Mouse (Mus musculus): Measurements from ENCODE around the gene Eya3. TPM values are rescaled to one million over a fixed set of nuclear protein-coding genes. Genes with fewer than 3 reads are reported as not detected.

The Eya3 gene
- polyA plus RNA-seq, 1 experiment from 2014 or later: 28.4 TPM

DNA sequence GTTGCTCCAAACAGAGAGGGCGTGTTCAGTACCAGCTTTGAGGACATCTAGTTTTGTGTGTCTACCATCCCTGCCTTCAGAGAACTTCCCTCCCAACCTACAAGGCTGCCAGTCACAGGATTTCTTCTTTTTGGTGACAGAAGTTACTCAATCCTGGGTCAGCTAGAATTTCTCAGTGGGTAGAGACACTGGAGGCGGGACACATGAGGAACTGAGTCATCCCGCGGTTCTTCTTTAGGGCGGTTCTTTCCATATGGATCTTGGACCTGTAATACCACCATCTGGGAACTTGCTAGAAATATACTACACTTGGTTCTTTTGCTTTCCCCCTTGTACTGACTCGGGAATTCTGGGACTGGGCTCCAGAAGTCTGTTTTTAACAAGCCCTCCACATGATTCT is 20.9 kb upstream of the Eya3 start:
- WGBS: 85% methylated on average over 6 of the region's 6 CpGs
- Histone ChIP-seq H3K9ac (no peak overlapping the region), H3K36me3 (replicated peaks) (no peaks in the 10 kb centered on the region), H3K4me2 (no peak overlapping the region), H3K27me3 (no peaks in the 10 kb centered on the region), H3K4me3 (replicated peaks) (no peak overlapping the region), H3K9me3 (0 out of 2 replicates have a peak, but pooled peaks cover 11% of the 10 kb centered on the region), H3K4me1 (no peaks in the 10 kb centered on the region), H3K27ac (no peak overlapping the region)
- no peak for ATAC-seq (ENCODE audit: low FRiP score)

DNA sequence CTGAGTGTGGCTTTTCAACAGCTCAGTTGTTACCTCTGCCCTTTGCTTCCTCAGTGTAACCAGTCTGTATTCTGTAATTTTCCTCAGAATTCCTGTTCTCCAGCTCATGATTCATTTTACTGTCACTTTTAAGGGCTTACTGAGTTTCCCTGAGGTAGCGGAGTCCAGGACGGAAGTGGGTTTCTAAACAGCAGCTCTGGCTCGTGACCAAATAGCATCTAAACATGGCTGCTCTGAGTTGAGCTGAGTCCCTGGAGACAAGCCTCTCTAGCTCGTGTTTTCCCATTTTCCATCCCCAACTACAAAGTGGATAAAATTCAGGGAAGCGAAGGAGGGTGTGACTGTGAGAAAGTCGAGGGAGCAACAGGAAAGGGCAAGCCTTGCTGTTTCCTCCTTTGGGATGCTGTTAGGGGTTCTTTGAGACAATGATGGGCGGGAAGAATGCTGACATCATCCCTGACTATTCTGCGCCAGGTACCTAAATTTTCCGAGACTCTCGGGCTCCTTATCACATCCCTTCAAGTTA is 19.9 kb upstream of the Eya3 start:
- no peak for ATAC-seq (ENCODE audit: low FRiP score)
- no peaks in the 10 kb centered on the region for H3K27me3 ChIP-seq
- H3K4me3 ChIP-seq (replicated peaks): no peak overlapping the region
- H3K9ac ChIP-seq: no peak overlapping the region
- no peak overlapping the region for H3K27ac ChIP-seq
- 0 out of 2 replicates have a peak, but pooled peaks cover 11% of the 10 kb centered on the region for H3K9me3 ChIP-seq
- 89% methylated on average over 10 of the region's 10 CpGs for WGBS
- H3K4me2 ChIP-seq: no peak overlapping the region
- H3K36me3 ChIP-seq (replicated peaks): no peaks in the 10 kb centered on the region
- H3K4me1 ChIP-seq: no peaks in the 10 kb centered on the region

DNA sequence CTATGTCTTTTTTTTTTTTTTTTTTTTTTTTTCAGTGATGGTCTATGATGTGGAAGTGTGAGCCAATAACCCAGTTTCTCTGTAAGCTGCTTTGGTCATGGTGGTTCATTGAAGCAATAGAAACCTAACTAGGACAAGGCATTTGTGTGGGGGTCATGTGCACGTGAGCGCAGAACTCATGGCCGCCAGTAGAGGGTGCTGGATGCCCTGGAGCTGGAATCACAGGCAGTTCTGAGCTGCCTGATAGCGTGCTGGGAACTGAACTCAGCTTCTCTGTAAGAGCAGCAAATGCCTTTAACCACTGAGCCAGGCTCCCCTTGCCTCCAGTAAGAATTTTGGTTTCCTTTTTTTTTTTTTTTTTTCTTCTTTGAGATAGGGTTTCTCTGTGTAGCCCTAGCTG is 18.7 kb upstream of the Eya3 start:
- no peaks in the 10 kb centered on the region for H3K4me1 ChIP-seq
- no peak overlapping the region for H3K9ac ChIP-seq
- 91% methylated on average over 4 of the region's 4 CpGs for WGBS
- H3K4me2 ChIP-seq: no peak overlapping the region
- H3K27ac ChIP-seq: no peak overlapping the region
- H3K9me3 ChIP-seq: 0 out of 2 replicates have a peak, but pooled peaks cover 4% of the 10 kb centered on the region
- H3K27me3 ChIP-seq: no peaks in the 10 kb centered on the region
- no peak overlapping the region for H3K4me3 ChIP-seq (replicated peaks)
- no peaks in the 10 kb centered on the region for H3K36me3 ChIP-seq (replicated peaks)
- no peak for ATAC-seq (ENCODE audit: low FRiP score)

DNA sequence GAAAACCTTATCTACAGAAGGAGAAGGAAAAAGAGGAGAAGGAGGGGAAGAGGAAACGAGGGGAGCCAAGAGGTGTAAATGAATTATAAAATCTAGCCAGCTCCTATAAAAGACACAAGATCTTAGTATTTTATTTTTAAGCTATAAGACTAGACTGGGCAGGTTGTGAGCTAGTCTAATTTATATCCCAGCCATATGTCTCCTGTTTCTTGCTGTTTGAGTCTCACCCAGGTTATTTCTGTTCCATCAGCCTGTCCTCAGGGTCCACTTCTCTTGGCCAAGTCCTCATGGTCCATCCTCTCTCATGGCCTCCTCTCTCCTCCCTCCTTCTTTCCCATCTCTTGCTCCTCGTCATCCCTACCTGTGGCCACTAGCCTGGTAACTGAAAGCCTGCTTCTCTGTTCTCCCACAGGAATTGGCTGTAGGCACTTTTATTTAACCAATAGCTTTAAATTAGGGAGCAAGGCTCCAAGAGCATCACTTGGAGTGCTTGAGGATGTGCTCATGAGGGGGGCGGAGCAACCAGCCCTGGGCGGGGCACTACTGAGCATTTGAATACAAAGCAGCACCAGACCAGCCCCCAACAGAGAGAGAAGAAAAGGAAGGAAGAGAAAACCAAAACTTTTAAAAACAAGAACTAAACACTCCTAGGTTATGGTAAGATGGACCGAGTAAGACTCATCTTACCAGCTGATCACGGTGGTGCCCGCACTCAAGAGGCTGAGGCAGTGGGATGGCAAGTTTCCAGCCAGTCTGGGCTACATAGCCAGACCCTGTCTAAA is 17.3 kb upstream of the Eya3 start:
- Histone ChIP-seq H3K27me3 (no peaks in the 10 kb centered on the region), H3K4me2 (no peak overlapping the region), H3K4me3 (replicated peaks) (no peak overlapping the region), H3K27ac (no peak overlapping the region), H3K4me1 (no peaks in the 10 kb centered on the region), H3K9me3 (no peaks in the 10 kb centered on the region), H3K9ac (no peak overlapping the region), H3K36me3 (replicated peaks) (no peaks in the 10 kb centered on the region)
- ATAC-seq (ENCODE audit: low FRiP score): no peak
- WGBS: 80% methylated on average over 7 of the region's 7 CpGs

DNA sequence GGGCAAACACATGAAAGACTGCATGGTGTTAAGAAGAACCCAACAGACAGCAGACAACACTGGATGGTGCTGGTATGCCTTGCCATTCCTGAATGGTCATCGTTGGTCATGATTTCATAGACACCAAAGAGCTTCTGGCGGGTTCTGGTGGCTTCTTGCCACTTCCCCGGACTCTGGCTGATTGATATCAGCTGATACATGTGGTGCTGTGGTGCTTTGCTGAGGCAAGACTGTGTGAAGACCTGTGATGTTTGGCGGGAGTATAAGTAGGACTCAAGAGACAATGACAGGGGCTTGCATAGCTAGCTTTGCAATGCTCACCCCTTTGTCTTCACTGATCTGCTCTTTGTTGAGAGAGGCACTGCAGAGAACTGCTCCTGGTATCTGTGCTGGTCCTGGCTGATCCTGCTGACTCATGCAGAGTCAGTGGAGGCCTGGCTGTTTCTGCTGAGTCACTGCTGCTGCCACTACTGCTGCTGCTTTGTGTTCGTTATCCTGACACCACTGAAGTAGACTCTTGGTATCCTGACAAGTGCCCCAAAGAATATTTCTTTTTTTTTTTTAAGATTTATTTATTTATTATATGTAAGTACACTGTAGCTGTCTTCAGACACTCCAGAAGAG is 14.6 kb upstream of the Eya3 start:
- ATAC-seq (ENCODE audit: low FRiP score): no peak
- Histone ChIP-seq H3K4me2 (no peak overlapping the region), H3K27ac (no peak overlapping the region), H3K9me3 (no peaks in the 10 kb centered on the region), H3K36me3 (replicated peaks) (no peaks in the 10 kb centered on the region), H3K4me3 (replicated peaks) (no peak overlapping the region), H3K9ac (no peak overlapping the region), H3K27me3 (no peaks in the 10 kb centered on the region), H3K4me1 (no peaks in the 10 kb centered on the region)
- WGBS: 86% methylated on average over 5 of the region's 5 CpGs

DNA sequence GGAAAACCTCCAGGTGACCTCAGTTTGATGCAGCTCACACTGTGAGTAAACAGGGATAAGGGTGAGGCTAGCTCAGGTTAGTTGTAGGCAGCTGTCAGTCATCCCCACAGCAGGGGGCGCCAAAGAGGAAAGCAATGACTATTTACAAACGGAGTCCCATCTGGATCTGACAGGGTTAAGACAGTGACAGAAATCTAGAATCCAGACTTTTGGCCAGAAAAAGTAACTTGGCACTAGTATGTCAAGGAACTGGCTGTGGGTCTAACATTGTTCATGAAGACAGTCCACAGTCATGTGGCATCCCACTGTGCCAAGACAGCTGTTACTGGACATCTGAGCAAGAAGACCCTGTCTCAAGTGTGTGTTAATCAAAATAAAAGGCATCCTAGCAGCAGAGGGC is 10.0 kb upstream of the Eya3 start:
- H3K27ac ChIP-seq: no peak overlapping the region
- 9% methylated on average over 2 of the region's 2 CpGs for WGBS
- no peak for ATAC-seq (ENCODE audit: low FRiP score)
- H3K27me3 ChIP-seq: no peaks in the 10 kb centered on the region
- H3K9ac ChIP-seq: no peak overlapping the region
- no peaks in the 10 kb centered on the region for H3K9me3 ChIP-seq
- H3K4me3 ChIP-seq (replicated peaks): no peak overlapping the region
- no peak overlapping the region for H3K4me2 ChIP-seq
- no peaks in the 10 kb centered on the region for H3K4me1 ChIP-seq
- no peaks in the 10 kb centered on the region for H3K36me3 ChIP-seq (replicated peaks)

DNA sequence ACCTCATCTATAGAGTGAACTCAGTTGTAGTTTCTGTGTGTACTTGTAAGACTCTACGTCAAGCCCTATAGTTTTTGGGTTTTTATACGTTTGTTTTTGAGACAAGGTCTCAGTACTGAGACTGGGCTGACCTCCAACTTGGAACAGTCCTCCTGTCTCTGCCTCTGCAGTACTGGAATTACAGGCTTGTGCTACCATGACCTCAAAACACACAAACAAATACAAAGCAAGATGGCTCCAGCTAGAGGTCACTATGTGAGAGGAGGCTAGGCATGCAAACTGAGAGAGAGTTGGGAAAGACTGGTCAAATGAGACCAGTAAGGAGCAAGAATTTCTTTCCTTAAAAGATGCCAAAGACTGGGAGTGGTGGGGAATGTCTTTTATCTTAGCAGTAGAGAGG is 2.8 kb upstream of the Eya3 start:
- ATAC-seq (ENCODE audit: low FRiP score): no peak
- WGBS: 92% methylated on average over 2 of the region's 2 CpGs
- H3K4me3 ChIP-seq (replicated peaks): no peak overlapping the region

DNA sequence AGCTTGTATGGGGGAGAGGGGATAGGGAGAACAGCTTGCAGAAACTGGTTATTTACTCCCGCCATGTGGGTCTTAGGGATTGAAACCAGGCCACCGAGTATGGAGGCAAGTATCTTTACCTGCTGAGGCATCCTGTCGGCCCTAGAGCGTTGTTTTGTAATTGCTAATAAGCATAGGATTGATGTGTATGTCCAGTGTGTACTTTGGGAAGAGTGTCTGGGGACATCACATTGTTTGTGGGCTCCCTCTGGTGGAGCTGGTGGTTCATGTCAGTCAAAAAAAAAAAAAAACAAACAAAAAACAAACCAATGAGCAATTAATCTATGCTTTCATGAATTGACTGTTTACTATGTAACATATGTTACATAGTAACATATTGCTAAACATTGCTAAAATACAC is 2.2 kb upstream of the Eya3 start:
- Histone ChIP-seq H3K27me3 (no peaks in the 10 kb centered on the region), H3K9me3 (no peaks in the 10 kb centered on the region), H3K4me3 (replicated peaks) (no peak overlapping the region), H3K9ac (no peak overlapping the region), H3K4me1 (peaks cover 13% of the 10 kb centered on the region), H3K36me3 (replicated peaks) (peaks cover 2% of the 10 kb centered on the region; the same call in 1 of the 2 replicates), H3K27ac (no peak overlapping the region), H3K4me2 (no peak overlapping the region)
- no peak for ATAC-seq (ENCODE audit: low FRiP score)
- 62% methylated on average over 4 of the region's 4 CpGs for WGBS

More for the DNA sequence above, 2.8 kb upstream of the Eya3 start:
- Histone ChIP-seq H3K9me3 (no peaks in the 10 kb centered on the region), H3K36me3 (replicated peaks) (no peaks in the 10 kb centered on the region), H3K27ac (no peak overlapping the region), H3K4me2 (no peak overlapping the region), H3K4me1 (peaks cover 13% of the 10 kb centered on the region), H3K27me3 (no peaks in the 10 kb centered on the region), H3K9ac (no peak overlapping the region)

DNA sequence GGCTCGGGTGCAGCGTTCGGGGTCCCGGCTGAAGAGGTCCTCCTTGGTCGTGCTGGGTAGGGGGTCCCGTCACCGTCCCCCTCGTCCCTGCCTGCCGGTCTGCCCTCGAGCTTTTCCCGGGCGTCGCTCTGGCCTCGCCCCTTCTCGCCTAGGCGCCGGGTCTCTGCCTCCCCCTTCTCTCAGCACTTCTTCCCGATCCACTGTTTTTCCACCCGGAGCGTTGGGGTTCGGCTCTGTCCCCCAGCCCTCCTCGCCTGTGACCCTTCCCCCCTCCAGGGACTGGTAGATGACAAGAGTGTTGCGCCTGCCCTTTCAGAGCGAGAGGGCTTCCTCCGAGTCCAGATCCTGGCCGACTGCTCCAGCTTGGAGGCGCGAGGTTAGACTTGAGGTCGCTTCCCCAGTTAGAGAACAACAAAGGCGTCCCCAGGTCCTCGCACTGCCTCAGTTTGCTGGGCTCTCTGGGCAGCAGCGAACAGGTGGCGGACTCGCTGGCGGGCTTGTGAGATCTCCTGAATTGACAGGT is 465 bp downstream of the Eya3 start:
- Histone ChIP-seq H3K4me2 (peak overlapping the region; percentile 92), H3K36me3 (replicated peaks) (peaks cover 13% of the 10 kb centered on the region), H3K9me3 (no peaks in the 10 kb centered on the region), H3K27me3 (no peaks in the 10 kb centered on the region), H3K4me3 (replicated peaks) (peak overlapping the region; percentile 88), H3K9ac (peak overlapping the region; percentile 95), H3K4me1 (peaks cover 13% of the 10 kb centered on the region), H3K27ac (peak overlapping the region; percentile 88)
- WGBS: under 1% methylated on average over 35 of the region's 35 CpGs
- no peak; the same call in none of the 2 replicates for ATAC-seq (ENCODE audit: low FRiP score)

DNA sequence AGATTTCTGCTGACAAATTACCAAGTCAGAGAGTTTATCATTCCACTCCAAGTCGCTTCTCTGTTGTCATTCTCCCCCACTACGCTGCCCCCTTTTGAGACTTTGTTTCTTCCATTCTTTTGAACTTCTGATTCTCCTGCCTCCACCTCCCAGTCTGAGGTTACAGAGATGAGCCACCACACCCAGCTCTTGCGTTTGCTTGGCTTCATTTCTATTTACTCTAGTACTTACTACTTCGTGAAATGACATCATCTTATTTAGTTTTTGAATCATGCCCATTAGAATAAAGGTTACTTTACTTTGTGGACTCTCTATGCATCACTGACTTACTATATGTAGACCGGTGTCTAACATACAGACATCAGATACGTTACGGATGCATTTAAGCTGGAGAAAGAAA is 8.7 kb downstream of the Eya3 start:
- H3K9ac ChIP-seq: no peak overlapping the region
- no peak for ATAC-seq (ENCODE audit: low FRiP score)
- H3K9me3 ChIP-seq: no peaks in the 10 kb centered on the region
- H3K27me3 ChIP-seq: no peaks in the 10 kb centered on the region
- H3K4me3 ChIP-seq (replicated peaks): no peak overlapping the region
- H3K4me1 ChIP-seq: no peaks in the 10 kb centered on the region
- H3K4me2 ChIP-seq: no peak overlapping the region
- 80% methylated on average over 7 of the region's 7 CpGs for WGBS
- H3K27ac ChIP-seq: no peak overlapping the region
- peaks cover 3% of the 10 kb centered on the region; the same call in 1 of the 2 replicates for H3K36me3 ChIP-seq (replicated peaks)

DNA sequence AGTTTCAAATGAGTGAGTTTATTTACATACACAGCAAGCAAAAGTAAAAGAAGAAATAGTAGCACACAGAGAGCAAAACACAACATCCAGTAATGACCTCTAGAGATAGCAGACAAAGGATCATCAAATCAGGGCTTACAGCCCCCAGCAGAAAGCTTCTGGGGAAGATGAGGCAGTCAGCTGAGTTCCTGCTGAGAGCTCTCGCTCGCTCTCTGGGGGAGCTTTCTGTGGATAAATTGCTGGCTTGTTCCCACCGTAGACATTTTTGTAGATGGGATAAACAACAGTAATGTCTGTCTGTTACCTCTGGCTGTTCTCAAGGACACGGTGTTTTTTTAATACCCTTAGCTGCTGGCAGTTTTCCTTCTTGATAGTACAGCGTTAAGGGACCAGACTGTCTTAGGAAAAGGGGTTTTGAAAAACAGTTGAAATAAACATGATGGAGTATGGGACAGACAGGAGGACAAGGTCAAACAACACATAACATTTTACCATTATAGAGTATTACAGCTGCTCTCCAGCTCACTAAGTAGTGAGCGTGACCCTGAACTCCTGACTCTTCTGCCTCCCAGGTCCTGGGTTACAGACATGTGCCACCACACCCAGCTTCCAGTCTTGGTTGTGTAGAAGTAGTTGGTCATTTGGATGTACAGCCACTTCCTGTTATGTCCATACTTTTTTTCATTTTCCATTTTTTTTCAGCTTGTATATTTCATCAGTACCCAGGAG is 10.6 kb downstream of the Eya3 start:
- Histone ChIP-seq H3K4me3 (replicated peaks) (no peak overlapping the region), H3K27ac (no peak overlapping the region), H3K36me3 (replicated peaks) (no peaks in the 10 kb centered on the region), H3K4me2 (no peak overlapping the region), H3K9me3 (no peaks in the 10 kb centered on the region), H3K4me1 (no peaks in the 10 kb centered on the region), H3K9ac (no peak overlapping the region), H3K27me3 (no peaks in the 10 kb centered on the region)
- 72% methylated on average over 6 of the region's 6 CpGs for WGBS
- no peak for ATAC-seq (ENCODE audit: low FRiP score)

DNA sequence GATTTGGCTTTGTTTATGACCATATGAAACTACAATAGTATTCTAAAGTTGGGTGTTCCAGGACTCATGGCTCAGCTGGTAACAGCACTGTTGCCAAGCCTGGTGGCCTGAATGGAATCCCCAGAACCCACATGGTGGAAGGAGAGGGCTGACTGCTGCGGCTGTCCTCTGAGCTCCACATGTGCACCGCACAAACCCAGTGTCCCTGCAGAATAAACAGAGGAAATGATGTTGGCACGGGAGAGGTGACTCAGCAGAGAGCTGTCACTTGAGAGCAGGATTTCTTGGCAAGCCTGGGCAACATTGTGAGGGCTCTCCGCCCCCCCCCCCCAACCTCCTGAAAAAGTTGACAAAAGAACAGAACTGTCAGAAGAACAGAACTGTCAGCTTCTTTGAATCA is 14.1 kb downstream of the Eya3 start:
- H3K4me1 ChIP-seq: no peaks in the 10 kb centered on the region; the same call in 1 of the 2 replicates
- H3K9me3 ChIP-seq: no peaks in the 10 kb centered on the region
- WGBS: 60% methylated on average over 4 of the region's 4 CpGs
- H3K36me3 ChIP-seq (replicated peaks): 0 out of 2 replicates have a peak, but pooled peaks cover 4% of the 10 kb centered on the region
- no peak overlapping the region for H3K4me2 ChIP-seq
- H3K4me3 ChIP-seq (replicated peaks): no peak overlapping the region
- H3K9ac ChIP-seq: no peak overlapping the region
- no peak for ATAC-seq (ENCODE audit: low FRiP score)
- H3K27me3 ChIP-seq: no peaks in the 10 kb centered on the region
- H3K27ac ChIP-seq: no peak overlapping the region

All from forebrain, embryonic 12.5 days (tissue).